Mouse (Mus musculus): ENCODE measurements around the gene Tbcd.

Gene Tbcd

GRCm38 (mm10) chr11:121451753-121452635, at the start of gene Tbcd:
Tbcd (plus strand) TSS chr11:121451949.
- DNase-seq, result peak; percentile 95

DNA sequence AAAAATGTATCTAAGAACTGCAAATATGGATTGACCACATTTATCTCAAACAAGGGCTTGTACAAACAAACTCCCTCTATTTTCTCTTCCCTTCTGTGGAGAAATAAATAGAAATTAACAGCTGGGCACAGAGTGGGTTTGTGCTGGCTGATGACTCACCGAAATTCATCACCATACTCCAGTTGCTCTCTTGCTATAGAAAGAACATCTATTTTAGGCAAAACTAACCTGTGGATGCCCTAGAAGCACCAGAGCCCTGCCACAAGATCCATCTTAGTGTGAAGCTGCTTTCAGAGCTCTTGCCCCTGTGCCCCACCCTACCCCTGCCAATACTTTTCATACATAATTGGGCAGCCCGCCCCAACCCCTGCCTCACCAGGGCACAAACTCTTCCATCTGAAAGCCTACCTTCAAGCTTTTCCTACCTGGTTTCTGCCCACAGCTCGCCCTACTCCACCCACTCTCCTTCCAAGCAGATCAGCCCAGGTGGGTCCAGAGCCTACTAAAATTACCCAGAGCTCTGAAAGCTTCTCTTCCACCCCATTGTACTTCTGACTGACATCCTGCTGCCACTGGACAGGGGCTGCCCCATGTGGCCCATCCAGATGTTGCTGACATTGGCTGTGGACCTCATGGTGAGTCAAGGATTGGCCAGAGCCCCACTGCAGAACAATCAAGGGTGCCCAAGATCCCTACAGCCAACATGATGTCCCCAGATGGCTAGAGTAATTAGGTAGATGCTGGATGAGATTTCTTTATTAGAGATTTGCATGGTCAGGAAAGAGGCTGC, 44.2 kb upstream of the Tbcd start:
- no peak for DNase-seq

- no peak for DNase-seq
Measured at GRCm38 (mm10) chr11:121414762-121415161, 37.0 kb upstream of the Tbcd start.

DNA sequence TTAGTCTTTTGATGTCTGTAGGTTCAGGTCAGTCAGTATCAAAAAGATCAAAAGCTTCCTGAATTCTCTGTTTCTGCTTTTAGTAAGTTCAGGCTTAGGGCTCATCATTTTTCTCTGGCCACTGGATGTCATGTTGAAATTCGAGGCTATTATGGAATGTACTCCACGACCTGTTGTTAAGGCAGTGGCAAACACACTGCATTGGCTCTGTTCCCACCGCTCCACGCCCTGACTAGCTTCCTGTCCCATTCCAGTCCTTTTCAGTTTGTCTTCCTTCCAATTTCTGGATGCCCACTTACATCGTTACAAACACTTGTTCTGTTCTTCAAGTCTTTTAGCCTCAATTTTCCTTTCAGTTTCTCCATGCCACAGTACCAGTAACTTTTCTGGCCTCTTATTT, 36.4 kb upstream of the Tbcd start:
- DNase-seq, result no peak

DNA sequence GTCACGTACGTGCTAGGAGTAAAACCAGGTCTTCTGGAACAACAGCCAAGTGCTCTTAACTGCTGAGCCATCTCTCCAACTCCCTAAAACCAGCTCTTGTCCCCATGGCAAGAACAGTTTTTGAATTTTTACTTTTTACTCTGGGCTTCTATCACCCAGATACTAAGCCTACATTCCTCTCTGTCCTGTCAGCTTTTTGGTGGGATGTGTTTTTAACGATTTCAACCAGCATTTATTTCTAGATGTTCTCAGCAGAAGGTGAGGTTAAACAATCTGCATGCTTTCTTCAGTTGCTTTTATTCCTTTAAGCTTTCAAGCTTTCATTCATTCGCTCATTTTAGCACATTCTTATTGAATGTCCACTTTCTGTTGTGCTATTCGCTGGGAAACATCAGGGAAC, 33.8 kb upstream of the Tbcd start:
- DNase-seq, result no peak

DNA sequence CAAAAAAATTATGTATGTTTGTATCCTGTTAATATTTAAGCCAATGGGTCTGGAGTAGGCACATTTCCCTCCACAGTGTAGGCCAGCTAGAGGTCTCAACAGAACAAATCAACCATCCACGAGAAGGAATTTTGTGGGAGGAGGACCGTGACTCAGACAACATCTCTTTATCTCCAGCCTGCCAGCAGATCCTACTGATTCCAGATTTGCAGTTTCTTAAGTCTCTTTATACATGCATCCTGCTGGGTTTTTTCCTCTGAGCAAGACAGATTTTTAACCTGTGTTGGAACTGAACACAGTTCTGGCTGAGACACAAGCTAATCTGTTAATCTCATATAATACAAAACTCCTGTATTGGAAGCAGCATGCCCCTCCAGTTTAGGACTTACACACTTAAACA, 32.8 kb upstream of the Tbcd start:
- no peak for DNase-seq

DNA sequence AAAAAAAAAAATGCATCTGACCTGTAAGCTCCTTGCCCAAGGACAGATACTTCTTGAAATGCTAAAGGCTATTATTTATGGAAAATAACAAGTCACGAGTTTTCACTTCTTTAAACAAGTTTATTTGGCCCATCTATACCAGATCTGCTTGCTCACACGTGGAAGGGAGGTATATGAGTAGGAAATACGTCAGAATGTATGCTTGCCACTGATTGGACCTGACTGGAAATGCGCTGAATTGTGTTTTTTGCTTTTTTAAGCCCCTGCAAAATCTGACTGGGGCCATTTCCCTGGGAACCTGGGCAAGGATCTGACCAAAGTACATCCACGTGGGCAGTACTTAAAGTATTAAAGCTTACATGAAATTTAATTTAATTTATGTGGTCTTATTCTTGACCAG, 31.4 kb upstream of the Tbcd start:
- no peak for DNase-seq

DNA sequence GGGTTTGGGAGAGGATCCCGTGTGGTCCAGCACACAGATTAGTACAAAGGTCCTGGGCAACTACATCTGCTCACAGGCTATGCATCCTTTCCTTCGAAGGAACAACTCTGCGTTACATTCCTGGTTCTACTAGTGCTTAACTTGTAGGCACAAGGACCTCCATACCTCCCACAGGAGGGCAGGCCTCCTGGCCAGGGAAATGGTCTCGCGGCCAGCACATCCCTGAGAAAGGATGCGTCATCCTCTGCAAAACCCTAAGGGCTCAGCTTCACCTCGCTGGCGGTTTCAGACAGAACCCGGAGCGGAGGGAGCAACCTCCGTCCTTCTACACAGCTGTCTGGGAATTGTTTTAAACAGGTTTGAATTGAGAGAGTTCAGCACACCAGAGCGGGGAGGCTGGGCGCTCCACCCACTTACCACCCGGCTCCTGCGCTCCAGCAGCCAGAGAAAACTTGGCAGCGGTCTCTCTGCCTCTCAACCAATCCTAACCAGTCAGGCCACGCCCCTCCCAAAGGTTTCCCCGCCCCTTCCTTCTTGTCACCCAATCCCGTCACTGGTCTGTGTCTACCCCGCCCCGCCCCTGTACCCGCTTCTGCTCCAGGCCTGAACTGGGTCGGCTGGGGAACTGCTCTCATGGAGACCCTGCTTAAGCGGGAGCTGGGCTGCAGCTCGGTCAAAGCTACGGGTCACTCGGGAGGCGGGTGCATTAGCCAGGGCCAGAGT, 30.8 kb upstream of the Tbcd start, which contains the start of gene Fn3krp:
Fn3krp (plus strand) TSS at position 572 of the 723 bp plus-strand sequence.
- DNase-seq, result peak; percentile 99 to 100

GRCm38 (mm10) chr11:121421553-121422173, 30.1 kb upstream of the Tbcd start:
- DNase-seq, result no peak

- DNase-seq, result no peak
Measured at GRCm38 (mm10) chr11:121433397-121433796, 18.4 kb upstream of the Tbcd start.

GRCm38 (mm10) chr11:121434156-121435155, 17.3 kb upstream of the Tbcd start, which contains the start of gene Fn3k:
Fn3k (plus strand) TSS chr11:121434913.
- peak; percentile 96 to 97 for DNase-seq

DNA sequence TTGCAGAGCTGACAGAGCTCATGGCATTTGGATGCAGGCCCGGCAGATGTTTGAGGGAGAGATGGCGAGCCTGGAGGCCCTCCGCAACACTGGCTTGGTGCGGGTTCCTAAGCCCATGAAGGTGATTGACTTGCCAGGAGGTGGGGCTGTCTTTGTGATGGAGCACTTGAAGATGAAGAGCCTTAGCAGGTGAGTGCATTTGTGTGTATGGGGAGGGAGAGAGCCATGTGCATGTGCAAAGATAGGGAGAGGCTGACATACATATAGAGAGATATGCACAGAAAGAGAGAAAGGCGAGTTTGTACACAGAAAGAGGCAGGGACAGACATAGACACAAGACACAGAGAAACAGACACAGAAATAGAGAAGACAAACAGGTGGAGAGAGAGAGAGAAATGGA, 14.5 kb upstream of the Tbcd start:
- DNase-seq, result no peak

GRCm38 (mm10) chr11:121439686-121440292, 12.0 kb upstream of the Tbcd start:
- no peak for DNase-seq

- no peak for DNase-seq
Measured at GRCm38 (mm10) chr11:121441653-121442052, 10.1 kb upstream of the Tbcd start.

DNA sequence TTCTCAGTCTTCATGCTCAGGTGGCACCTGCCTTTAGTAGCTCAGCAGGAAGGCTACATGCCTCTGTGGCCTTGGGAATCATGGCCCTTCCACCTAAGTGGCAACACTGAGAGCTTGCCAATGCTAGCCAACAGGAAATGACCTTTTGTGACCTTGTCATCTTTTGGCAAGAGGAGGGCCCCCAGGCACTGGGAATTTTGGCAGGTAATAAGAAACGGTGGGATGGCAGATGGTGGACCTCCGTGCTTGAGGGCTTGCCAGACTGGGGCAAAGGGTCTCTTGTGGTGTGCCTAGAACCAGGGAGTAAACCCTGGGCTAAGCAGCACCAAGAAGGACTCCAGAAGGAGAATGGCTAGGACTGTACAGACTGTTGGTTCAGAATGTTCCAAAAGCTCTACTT, 9.7 kb upstream of the Tbcd start:
- DNase-seq, result no peak

GRCm38 (mm10) chr11:121451216-121451726, 478 bp upstream of the Tbcd start:
- peak in 1 of 2 experiments; percentile 43 for DNase-seq

DNA sequence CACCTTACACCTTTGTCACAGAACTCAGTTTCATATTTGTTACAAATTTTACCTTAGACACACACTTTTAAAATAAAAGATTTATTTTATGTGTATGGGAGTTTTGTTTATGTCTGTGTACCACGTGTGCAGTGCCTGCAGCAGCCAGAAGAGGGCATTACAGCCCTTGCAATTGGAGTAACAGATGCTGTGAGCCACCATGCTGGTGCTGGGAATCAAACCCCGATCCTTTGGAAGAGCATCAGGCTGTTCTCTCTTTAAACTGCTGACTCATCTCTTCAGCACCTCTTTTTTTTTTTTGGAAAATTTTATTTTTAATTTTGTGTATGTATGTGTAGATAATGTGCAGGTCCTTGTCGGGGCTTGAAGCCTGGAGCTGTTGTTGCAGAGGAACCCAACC, 6.1 kb downstream of the Tbcd start:
- DNase-seq, result no peak

GRCm38 (mm10) chr11:121467408-121467807, 15.7 kb downstream of the Tbcd start:
- no peak for DNase-seq

DNA sequence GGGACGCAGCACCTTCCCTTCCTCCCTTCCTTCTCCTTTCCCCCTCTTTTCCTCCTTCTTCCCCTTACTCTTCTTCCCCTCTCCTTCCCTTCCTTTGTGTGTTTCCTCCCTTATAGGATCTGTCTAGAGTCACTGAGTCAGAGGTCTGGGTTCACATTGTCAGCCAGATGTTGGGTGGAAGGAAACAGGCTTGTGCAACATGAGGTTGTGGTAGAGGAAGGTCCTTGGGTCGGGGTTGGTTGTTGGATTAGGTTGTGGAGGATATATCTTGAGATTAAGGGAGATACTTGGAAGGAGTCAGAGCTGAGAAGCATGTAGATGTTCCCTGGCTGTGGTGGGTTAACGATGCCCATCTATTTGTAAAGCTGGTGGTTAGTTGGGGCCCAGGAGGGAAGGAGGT, 23.1 kb downstream of the Tbcd start:
- no peak for DNase-seq

- peak; percentile 62 to 69 for DNase-seq
Measured at GRCm38 (mm10) chr11:121475699-121476415, 24.1 kb downstream of the Tbcd start.

All from thymus, postnatal 36 days (tissue).